Mouse (Mus musculus) cerebellum, adult 11-12 months (tissue): Measurements from ENCODE around the gene Tnk1.

Source experiments
- DNase-seq: peaks from one replicate; pipeline ENCODE4 v3.0.0; 2022

Gene Tnk1

DNA sequence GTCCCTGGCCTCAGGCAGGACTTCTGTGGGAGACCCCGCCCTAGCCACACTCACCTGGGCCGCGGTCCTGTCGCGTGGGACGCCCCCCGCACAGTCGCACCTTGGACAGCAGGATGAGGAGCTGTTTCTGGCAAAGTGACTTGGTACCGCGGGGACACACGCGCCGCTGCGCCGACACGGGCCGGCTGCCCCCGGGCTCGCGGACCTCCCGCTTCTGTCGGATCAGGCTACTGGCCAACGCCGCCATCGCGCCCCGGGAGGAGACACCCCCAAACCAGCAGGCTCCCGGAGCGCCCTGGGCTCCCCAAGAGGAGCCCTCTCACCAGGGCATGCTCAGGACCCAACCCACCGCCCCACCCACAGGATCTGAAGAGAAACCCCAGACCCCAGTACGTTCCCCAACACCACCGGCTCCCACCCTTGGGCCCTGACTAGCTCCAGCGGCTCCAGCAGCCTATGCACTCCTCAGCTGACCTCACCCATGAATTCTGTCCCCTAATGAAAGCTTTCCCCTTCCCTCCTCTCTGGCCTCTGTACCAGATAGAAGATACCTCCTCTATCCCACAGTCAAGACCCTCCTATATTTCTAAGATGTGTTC, 57.1 kb downstream of the Tnk1 start, which contains the start of gene Fgf11:
Gene Fgf11, minus strand, starts transcription at position 479 of the 599 bp plus-strand sequence.
- no peak for DNase-seq
